Mouse (Mus musculus) intestine, embryonic 16.5 days (tissue): ENCODE data around the gene Slc41a1. TPM values are rescaled to one million over a fixed set of nuclear protein-coding genes. Genes with fewer than 3 reads are reported as not detected.

Source experiments
- ATAC-seq: fragments of 200-750 bp; cut with Nextera tagmentation; 2 replicates; pipeline ENCODE4 v1.8.0; 2017; ENCODE audit warnings: moderate TSS enrichment, moderate library complexity
- H3K27ac ChIP-seq: fragments of 300-500 bp; sonication (generic); 2 replicates; pipeline ENCODE4 v1.5.1; 2014; ENCODE audit warnings: mild to moderate bottlenecking, low read length
- H3K27me3 ChIP-seq: fragments of 300-500 bp; sonication (generic); replicated peaks from 2 replicates; pipeline ENCODE4 v1.6.1; 2014; ENCODE audit warnings: low read length, control low read depth, mixed read lengths; ENCODE audit not compliant: control insufficient read depth, insufficient read depth
- H3K36me3 ChIP-seq: fragments of 300-500 bp; sonication (generic); 2 replicates; pipeline ENCODE4 v1.6.1; 2014; ENCODE audit warnings: low read length, control low read depth; ENCODE audit not compliant: control insufficient read depth, insufficient read depth
- H3K4me1 ChIP-seq: fragments of 300-500 bp; sonication (generic); 2 replicates; pipeline ENCODE4 v1.6.1; 2014; ENCODE audit warnings: low read length, control low read depth, mixed read lengths; ENCODE audit not compliant: control insufficient read depth, insufficient read depth
- H3K4me2 ChIP-seq: fragments of 300-500 bp; sonication (generic); 2 replicates; pipeline ENCODE4 v1.6.1; 2014; ENCODE audit warnings: low read depth, low read length, control low read depth
- H3K4me3 ChIP-seq: fragments of 300-500 bp; sonication (generic); 2 replicates; pipeline ENCODE4 v1.5.1; 2014; ENCODE audit warnings: mild to moderate bottlenecking, low read length
- H3K9ac ChIP-seq: fragments of 300-500 bp; sonication (generic); 2 replicates; pipeline ENCODE4 v1.6.1; 2014; ENCODE audit warnings: low read depth, low read length
- H3K9me3 ChIP-seq: fragments of 300-500 bp; sonication (generic); 2 replicates; pipeline ENCODE4 v1.6.1; 2016; ENCODE audit warnings: low read length, control low read depth; ENCODE audit not compliant: control insufficient read depth
- WGBS: fragments of 180-500 bp; shearing (Covaris S2); extraction: QIAGEN DNeasy Blood & Tissue Kit; methylation state at CpG from one replicate; pipeline ENCODE4 v1.1.7; 2014; 5-methylcytosine and 5-hydroxymethylcytosine counted together
- polyA plus RNA-seq: library from polyadenylated mRNA; unstranded; fragments of >200 nt; fragmentation: Nextera tagmentation; extraction: Ambion mirVana; gene quantifications from 2 replicates; pipeline ENCODE4 v1.2.1, GENCODE M21; 2015

Gene Slc41a1
- polyA plus RNA-seq, 1 experiment from 2014 or later, result 9.4 TPM

DNA sequence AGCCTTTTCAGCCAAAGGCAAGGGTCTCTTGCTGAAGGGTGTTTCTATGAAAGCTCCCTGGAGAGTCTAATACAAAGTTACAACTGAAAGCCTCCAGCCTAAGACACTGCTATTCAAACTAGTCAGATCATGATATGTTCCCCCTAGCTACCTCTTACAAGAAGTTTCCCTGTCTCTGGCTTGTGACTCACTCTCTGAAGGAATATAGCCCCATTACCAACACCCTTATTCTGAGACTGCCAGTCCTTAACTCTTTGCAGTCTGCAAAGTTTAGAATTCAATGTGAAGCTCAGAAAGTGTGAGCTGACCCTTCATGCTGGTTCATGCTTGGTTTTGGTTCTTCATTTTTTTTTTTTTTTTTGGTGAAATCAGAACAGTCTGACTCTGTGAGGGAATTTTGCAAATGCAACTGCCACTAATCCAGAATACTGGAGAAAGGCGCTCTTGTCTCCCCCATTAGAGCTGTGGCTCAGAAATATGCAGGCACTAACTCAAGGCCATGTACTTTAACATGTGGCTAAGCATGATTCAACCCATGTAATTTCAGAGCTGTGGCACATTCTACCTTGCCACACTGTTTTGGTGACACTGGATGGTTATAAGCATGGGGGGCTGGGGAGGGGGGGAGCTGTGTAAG is 4.3 kb upstream of the Slc41a1 start:
- no peak overlapping the region for H3K9ac ChIP-seq
- no peak for ATAC-seq
- H3K4me1 ChIP-seq, result no peaks in the 10 kb centered on the region
- 94% methylated on average over 1 of the region's 1 CpGs for WGBS
- no peaks in the 10 kb centered on the region for H3K36me3 ChIP-seq
- no peak overlapping the region for H3K4me2 ChIP-seq
- H3K27ac ChIP-seq, result no peak overlapping the region
- H3K27me3 ChIP-seq, result no peaks in the 10 kb centered on the region
- no peak overlapping the region for H3K4me3 ChIP-seq
- H3K9me3 ChIP-seq, result no peaks in the 10 kb centered on the region

DNA sequence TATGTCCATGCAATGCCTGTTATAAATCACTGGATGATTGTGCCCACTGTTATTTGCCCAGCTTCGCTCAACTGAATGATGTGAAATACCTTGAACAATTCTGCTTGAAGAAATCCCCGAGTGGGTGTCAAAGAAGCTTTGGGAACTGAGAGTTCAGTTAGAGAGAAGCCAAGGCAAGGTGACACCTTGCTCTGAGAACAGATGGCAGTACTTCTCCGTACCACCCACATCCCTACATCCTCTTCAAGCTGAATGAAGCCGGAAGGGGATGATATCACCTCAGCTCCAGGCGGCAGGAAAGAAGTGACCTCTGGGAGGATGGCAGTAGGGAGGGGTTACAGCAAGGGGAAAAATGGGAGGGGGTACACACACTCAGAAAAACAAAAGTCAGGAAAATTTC is 3.7 kb upstream of the Slc41a1 start:
- Histone ChIP-seq H3K4me3 (no peak overlapping the region), H3K4me2 (no peak overlapping the region), H3K27me3 (no peaks in the 10 kb centered on the region), H3K36me3 (no peaks in the 10 kb centered on the region), H3K27ac (no peak overlapping the region), H3K9ac (no peak overlapping the region), H3K4me1 (no peaks in the 10 kb centered on the region), H3K9me3 (no peaks in the 10 kb centered on the region)
- ATAC-seq, result no peak
- WGBS, result 48% methylated on average over 5 of the region's 5 CpGs

DNA sequence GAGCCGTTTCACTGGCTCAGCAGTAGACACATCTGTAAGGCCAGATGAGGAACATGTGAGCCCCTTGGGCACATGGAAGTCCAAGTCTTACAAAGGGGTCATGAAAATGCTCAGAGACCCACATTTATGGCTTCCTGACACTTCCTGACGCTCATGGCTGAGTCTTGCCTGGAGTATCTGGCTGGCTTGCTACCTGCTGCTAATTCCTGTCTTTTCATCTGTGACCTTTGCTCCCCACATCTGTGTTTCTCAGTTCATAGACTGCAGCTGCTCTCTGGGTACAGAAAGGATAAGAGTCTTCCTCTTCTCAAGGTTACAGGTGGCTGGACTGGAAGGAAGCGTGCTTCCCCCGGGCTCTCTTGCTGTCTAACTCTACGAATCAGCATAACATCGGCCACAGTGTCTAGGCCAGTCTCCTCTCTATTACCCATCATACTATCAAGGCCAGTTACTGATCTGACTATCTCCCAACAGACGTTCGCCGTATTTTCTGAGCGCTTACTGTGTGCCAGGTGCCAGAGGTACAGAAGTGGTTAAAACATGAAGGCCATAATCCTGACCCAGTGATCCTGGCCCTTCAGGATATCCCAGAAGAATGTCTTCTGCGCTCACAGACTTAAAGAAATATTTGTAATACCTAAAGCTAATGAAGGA is 2.6 kb upstream of the Slc41a1 start:
- no peaks in the 10 kb centered on the region for H3K27me3 ChIP-seq
- no peaks in the 10 kb centered on the region for H3K36me3 ChIP-seq
- WGBS, result 84% methylated on average over 11 of the region's 11 CpGs
- H3K9ac ChIP-seq, result no peak overlapping the region
- H3K4me3 ChIP-seq, result no peak overlapping the region
- peaks cover 6% of the 10 kb centered on the region; the same call in 1 of the 2 replicates for H3K4me1 ChIP-seq
- H3K27ac ChIP-seq, result no peak overlapping the region
- ATAC-seq, result no peak
- H3K4me2 ChIP-seq, result no peak overlapping the region
- H3K9me3 ChIP-seq, result no peaks in the 10 kb centered on the region

DNA sequence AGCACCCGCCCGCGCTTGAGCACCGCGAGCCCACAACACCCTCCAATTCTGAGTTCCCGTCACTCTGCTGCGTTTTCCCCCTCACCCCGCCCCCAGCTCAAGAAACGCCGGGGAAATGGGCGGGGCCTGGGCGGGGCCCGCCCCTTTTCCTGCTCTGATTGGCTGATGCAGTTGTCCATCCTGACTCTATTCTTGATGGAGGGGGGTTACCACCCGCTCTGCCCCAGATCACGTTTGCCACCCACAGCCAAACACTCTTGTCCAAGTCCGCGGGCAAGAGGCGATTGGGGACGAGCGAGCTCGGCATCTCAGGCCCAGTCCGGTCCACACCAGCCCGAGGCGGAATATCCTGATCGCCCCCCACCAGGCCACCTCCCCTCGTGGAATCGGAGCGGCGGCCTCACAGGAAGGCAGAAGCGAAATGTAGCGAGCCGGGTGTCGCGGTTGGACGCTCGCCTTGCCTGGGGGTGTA is 530 bp downstream of the Slc41a1 start:
- under 1% methylated on average over 36 of the region's 36 CpGs for WGBS
- H3K27me3 ChIP-seq, result no peaks in the 10 kb centered on the region
- peak; percentile 96 for ATAC-seq
- peaks cover 6% of the 10 kb centered on the region; the same call in 1 of the 2 replicates for H3K4me1 ChIP-seq
- H3K9me3 ChIP-seq, result no peaks in the 10 kb centered on the region
- H3K27ac ChIP-seq, result peak overlapping the region; percentile 62
- H3K4me3 ChIP-seq, result peak overlapping the region; percentile 81
- peak overlapping the region; percentile 85 for H3K9ac ChIP-seq
- peak overlapping the region; percentile 76 for H3K4me2 ChIP-seq
- no peaks in the 10 kb centered on the region for H3K36me3 ChIP-seq

DNA sequence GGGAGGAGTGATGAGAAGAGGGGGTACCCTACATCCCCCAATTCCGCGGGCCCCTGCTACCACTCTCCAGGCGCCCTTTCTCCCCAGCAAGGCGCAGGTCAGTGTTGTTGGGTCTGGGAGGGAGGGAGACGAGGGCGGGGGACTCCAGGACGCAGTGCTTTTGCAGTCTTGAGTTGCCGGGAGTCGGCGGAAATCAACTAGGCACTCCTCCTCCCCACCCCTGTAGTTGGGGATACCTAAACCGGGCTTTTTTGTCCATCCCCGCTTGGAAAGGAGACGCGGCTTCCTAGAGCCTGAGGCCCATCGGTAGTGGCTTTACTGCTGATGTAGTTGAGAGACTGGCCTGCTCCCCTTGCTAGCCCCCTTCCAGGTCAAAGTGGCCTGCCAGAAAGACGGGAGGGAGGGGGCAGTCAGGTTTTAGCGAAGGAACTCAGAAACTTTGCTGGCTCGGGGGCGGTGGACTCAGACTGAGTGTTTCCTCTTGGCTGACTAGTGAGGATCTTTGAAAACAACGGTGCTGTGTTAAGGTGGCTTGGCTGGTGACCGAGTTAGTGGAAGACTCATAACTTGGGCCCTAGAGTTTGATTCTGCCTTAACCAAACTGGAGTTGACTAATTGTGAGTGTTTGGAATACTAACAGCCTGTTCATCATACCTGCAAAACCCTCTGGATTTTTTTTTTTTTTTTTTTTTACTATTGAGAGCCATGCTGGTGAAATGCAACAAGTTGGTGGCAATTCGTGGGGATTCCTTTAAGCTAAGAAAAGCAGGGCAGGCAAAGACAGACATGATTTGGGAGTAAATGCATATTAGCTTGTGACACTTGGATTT is 1.2 kb downstream of the Slc41a1 start:
- ATAC-seq, result peak; percentile 75
- peaks cover 6% of the 10 kb centered on the region; the same call in 1 of the 2 replicates for H3K4me1 ChIP-seq
- no peaks in the 10 kb centered on the region for H3K36me3 ChIP-seq
- peak overlapping the region; percentile 85 for H3K9ac ChIP-seq
- 1% methylated on average over 21 of the region's 22 CpGs for WGBS
- peak overlapping the region; percentile 62 for H3K27ac ChIP-seq
- H3K4me2 ChIP-seq, result peak overlapping the region; percentile 76
- H3K27me3 ChIP-seq, result no peaks in the 10 kb centered on the region
- no peaks in the 10 kb centered on the region for H3K9me3 ChIP-seq
- peak overlapping the region; percentile 81 for H3K4me3 ChIP-seq

DNA sequence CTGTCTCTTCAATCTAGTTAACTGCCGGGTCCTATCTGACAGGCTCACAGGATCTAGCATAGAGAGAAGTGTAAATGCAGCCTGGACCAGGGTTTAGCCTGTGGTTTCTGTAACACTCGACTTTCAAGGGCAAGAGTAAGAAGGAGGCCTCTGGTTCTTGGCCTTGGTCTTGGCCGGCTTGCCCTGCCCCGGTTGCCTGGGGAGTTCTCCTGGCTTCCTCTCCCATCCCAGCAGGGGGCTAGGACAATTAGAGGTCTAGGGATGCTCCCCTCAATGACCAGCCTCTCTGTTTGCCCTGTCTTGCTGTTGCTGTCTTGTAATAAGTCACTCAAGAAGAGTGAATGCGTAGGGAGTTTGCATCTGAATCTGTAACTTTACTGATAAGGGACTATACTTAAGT is 2.0 kb downstream of the Slc41a1 start:
- H3K9ac ChIP-seq, result peak overlapping the region; percentile 44; the same call in 1 of the 2 replicates
- 42% methylated on average over 5 of the region's 5 CpGs for WGBS
- H3K4me3 ChIP-seq, result peak overlapping the region; percentile 81; the same call in 1 of the 2 replicates

DNA sequence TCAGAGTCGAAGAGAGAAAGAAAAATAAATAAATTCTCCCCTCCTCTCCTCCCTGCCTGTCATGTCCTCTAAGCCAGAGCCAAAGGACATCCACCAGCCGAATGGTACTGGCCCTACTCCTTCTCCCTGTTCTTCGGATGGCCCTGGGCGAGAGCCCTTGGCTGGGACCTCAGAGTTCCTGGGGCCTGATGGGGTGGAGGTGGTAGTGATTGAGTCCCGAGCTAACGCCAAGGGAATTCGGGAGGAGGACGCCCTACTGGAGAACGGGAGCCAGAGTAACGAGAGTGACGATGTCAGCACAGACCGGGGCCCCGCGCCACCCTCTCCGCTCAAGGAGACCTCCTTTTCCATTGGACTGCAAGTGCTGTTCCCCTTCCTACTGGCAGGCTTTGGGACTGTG is 3.3 kb downstream of the Slc41a1 start:
- no peaks in the 10 kb centered on the region for H3K9me3 ChIP-seq
- H3K4me3 ChIP-seq, result no peak overlapping the region
- no peak overlapping the region for H3K27ac ChIP-seq
- H3K9ac ChIP-seq, result no peak overlapping the region
- H3K4me2 ChIP-seq, result no peak overlapping the region
- no peaks in the 10 kb centered on the region for H3K27me3 ChIP-seq
- H3K36me3 ChIP-seq, result no peaks in the 10 kb centered on the region
- peaks cover 6% of the 10 kb centered on the region; the same call in 1 of the 2 replicates for H3K4me1 ChIP-seq
- 92% methylated on average over 15 of the region's 15 CpGs for WGBS
- no peak for ATAC-seq

More for the DNA sequence above, 2.0 kb downstream of the Slc41a1 start:
- peaks cover 6% of the 10 kb centered on the region; the same call in 1 of the 2 replicates for H3K4me1 ChIP-seq
- H3K4me2 ChIP-seq, result peak overlapping the region; percentile 76
- no peaks in the 10 kb centered on the region for H3K27me3 ChIP-seq
- H3K9me3 ChIP-seq, result no peaks in the 10 kb centered on the region
- no peak for ATAC-seq
- H3K27ac ChIP-seq, result no peak overlapping the region
- H3K36me3 ChIP-seq, result no peaks in the 10 kb centered on the region

DNA sequence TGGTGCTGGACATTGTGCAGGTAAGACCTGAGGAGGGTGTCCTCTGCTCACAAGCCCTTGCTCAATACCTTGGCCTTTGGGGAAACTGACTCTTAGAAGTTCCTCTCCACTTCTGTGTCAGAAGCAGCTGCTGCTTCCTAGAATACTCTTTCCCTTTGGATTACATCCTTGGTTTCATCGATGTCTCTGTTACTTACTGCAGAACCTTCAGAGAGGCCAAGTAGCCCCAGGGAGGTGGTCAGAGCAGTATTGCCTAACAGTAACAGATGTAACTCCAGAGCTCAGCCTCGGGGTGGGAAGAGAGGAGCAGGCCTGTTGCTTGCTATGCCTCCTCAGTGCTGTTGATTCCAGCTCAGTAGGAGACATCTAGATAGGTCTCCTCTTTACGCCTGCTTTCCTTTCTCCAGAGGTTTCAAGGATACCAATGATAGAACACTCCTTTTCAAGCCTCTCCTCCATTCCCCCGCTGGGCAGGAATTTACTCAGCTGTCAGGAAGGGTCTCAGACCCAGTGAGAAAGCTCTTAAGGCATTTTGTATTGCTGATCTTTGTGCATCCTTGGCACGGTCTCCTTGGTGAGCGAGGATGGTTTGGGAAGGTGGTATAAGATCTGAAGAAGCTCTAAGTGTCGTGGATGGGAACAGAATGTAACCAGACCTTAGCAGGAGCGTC is 3.8 kb downstream of the Slc41a1 start:
- no peaks in the 10 kb centered on the region for H3K27me3 ChIP-seq
- H3K9me3 ChIP-seq, result no peaks in the 10 kb centered on the region
- no peaks in the 10 kb centered on the region for H3K36me3 ChIP-seq
- no peak for ATAC-seq
- H3K27ac ChIP-seq, result no peak overlapping the region
- peaks cover 6% of the 10 kb centered on the region; the same call in 1 of the 2 replicates for H3K4me1 ChIP-seq
- WGBS, result 78% methylated on average over 8 of the region's 8 CpGs
- no peak overlapping the region for H3K4me3 ChIP-seq
- H3K9ac ChIP-seq, result no peak overlapping the region
- no peak overlapping the region for H3K4me2 ChIP-seq

DNA sequence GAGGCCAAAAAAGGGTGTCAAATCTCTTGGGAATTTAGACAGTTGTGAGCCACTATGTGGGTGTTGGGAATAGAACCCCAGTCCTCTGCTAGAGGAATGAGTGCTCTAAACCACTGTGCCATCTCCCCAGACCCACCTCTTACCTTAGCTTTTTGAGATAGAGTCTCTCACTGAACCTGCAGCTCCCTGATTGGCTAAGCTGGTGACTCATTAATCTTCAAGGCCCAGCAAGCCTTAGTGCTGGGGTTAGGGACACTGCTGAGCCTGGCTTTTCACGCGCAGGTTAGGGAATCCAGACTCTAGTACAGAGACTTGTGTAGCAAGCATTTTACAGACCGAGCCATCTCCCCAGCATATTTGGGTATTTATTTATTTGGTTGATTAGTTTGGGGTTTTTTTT is 9.7 kb downstream of the Slc41a1 start:
- Histone ChIP-seq H3K27me3 (no peaks in the 10 kb centered on the region), H3K4me3 (no peak overlapping the region), H3K27ac (no peak overlapping the region), H3K4me2 (no peak overlapping the region), H3K4me1 (no peaks in the 10 kb centered on the region), H3K36me3 (peaks cover 2% of the 10 kb centered on the region; the same call in 1 of the 2 replicates), H3K9ac (no peak overlapping the region), H3K9me3 (no peaks in the 10 kb centered on the region)
- no peak for ATAC-seq
- 80% methylated on average over 3 of the region's 3 CpGs for WGBS
